Comparison of ENCODE assay signal across 8 mouse cellular contexts in the genomic region with DNA sequence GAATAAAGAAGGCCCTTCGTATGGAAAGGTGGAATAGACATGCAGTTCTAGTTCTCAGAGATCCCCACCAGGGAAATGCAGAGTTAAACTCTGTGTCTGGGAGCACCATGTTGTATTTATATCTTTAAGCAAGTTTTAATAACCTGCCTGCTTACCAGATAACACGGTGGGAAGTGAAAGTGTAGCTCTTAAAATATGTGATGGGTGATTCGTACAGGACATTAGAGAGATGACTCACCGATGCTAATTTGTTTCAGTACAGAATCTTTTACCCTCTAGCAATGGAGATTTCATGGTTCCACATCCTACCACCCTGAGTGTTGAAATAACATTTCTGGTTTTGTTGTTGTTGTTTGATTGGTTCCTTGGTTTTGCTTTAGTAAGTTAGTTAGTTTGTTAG. TPM values are rescaled to one million over a fixed set of nuclear protein-coding genes. Genes with fewer than 3 reads are reported as not detected.
DNase-seq lines count a peak whose midpoint lies in the region; ATAC-seq lines count a peak whose summit lies in the region.

No protein-coding gene starts in this region.

- WGBS in heart, embryonic 11.5 days (ENCODE audit: insufficient replicate concordance), result 41% methylated on average over 4 of the region's 4 CpGs
- WGBS in embryonic facial prominence, embryonic 11.5 days, result 37% methylated on average over 4 of the region's 4 CpGs
- 8% methylated on average over 4 of the region's 4 CpGs for WGBS in hindbrain, embryonic 16.5 days
- WGBS in midbrain, embryonic 15.5 days, result 15% methylated on average over 4 of the region's 4 CpGs

- H3K9me3 ChIP-seq in heart, embryonic 11.5 days (replicated peaks; ENCODE audit: control insufficient read depth, low read length), result no peaks in the 10 kb centered on the region
- H3K9me3 ChIP-seq in embryonic facial prominence, embryonic 11.5 days (replicated peaks; ENCODE audit: control insufficient read depth, low read length), result no peaks in the 10 kb centered on the region
- H3K9me3 ChIP-seq in hindbrain, embryonic 16.5 days (ENCODE audit: control insufficient read depth, low read length), result no peaks in the 10 kb centered on the region
- H3K9me3 ChIP-seq in midbrain, embryonic 15.5 days, result no peaks in the 10 kb centered on the region

- no peak for ATAC-seq in heart, embryonic 11.5 days (replicated peaks; ENCODE audit: insufficient number of reproducible peaks, low FRiP score, low TSS enrichment)
- ATAC-seq in embryonic facial prominence, embryonic 11.5 days (replicated peaks; ENCODE audit: insufficient number of reproducible peaks, low FRiP score, low TSS enrichment, low read depth), result no peak
- no peak for ATAC-seq in hindbrain, embryonic 16.5 days
- ATAC-seq in midbrain, embryonic 15.5 days (replicated peaks), result no peak

- H3K4me1 ChIP-seq in heart, embryonic 11.5 days (ENCODE audit: control insufficient read depth, insufficient read depth, low read length), result peaks cover 18% of the 10 kb centered on the region
- H3K4me1 ChIP-seq in embryonic facial prominence, embryonic 11.5 days (ENCODE audit: control insufficient read depth, insufficient read depth, low read length), result peaks cover 3% of the 10 kb centered on the region
- H3K4me1 ChIP-seq in hindbrain, embryonic 16.5 days (ENCODE audit: control insufficient read depth, insufficient read depth, low read depth, low read length), result peaks cover 32% of the 10 kb centered on the region
- peaks cover 62% of the 10 kb centered on the region for H3K4me1 ChIP-seq in midbrain, embryonic 15.5 days

- intact Hi-C loops in heart, postnatal 14 days (cut with DNase I), result no loop called here

- peaks cover 6% of the 10 kb centered on the region; the same call in 1 of the 2 replicates for H3K36me3 ChIP-seq in heart, embryonic 11.5 days (ENCODE audit: control insufficient read depth, insufficient read depth, low read length)
- peaks cover 5% of the 10 kb centered on the region; the same call in 1 of the 2 replicates for H3K36me3 ChIP-seq in embryonic facial prominence, embryonic 11.5 days (replicated peaks; ENCODE audit: control insufficient read depth, insufficient read depth, low read depth, low read length)
- no peaks in the 10 kb centered on the region for H3K36me3 ChIP-seq in hindbrain, embryonic 16.5 days (ENCODE audit: control insufficient read depth, insufficient read depth, low read length)
- 0 out of 2 replicates have a peak, but pooled peaks cover 3% of the 10 kb centered on the region for H3K36me3 ChIP-seq in midbrain, embryonic 15.5 days (replicated peaks)

- DNase-seq in heart, postnatal 14 days, result no peak
- no peak for DNase-seq in embryonic facial prominence, embryonic 11.5 days (ENCODE audit: low spot score)
- DNase-seq in cerebellum, postnatal 25 days, result no peak
- DNase-seq in frontal cortex, postnatal 25 days (ENCODE audit: low spot score in 2 of 2), result no peak
- no peak for DNase-seq in layer of hippocampus, adult 8-10 months (ENCODE audit: low spot score in 2 of 2)

- no peak overlapping the region for H3K4me3 ChIP-seq in heart, embryonic 11.5 days (ENCODE audit: low read depth, low read length)
- peak overlapping the region; percentile 99 for H3K4me3 ChIP-seq in embryonic facial prominence, embryonic 11.5 days (ENCODE audit: low read depth, low read length)
- H3K4me3 ChIP-seq in hindbrain, embryonic 16.5 days (ENCODE audit: low read length), result peak overlapping the region; percentile 72
- H3K4me3 ChIP-seq in midbrain, embryonic 15.5 days, result peak overlapping the region; percentile 89

- peak overlapping the region; percentile 46; the same call in 1 of the 2 replicates for H3K9ac ChIP-seq in heart, embryonic 11.5 days (ENCODE audit: low read depth, low read length)
- H3K9ac ChIP-seq in embryonic facial prominence, embryonic 11.5 days (replicated peaks; ENCODE audit: low read length), result no peak overlapping the region
- no peak overlapping the region for H3K9ac ChIP-seq in hindbrain, embryonic 16.5 days (ENCODE audit: low read depth, low read length)
- H3K9ac ChIP-seq in midbrain, embryonic 15.5 days, result 0 out of 2 replicates have a peak overlapping the region, but pooled peaks have one; percentile 1

- H3K4me2 ChIP-seq in heart, embryonic 11.5 days, result peak overlapping the region; percentile 94
- H3K4me2 ChIP-seq in embryonic facial prominence, embryonic 11.5 days (ENCODE audit: low read depth, low read length), result peak overlapping the region; percentile 79
- H3K4me2 ChIP-seq in hindbrain, embryonic 16.5 days (ENCODE audit: low read length), result peak overlapping the region; percentile 94
- peak overlapping the region; percentile 86 for H3K4me2 ChIP-seq in midbrain, embryonic 15.5 days

- H3K27ac ChIP-seq in heart, embryonic 11.5 days (ENCODE audit: low read depth, low read length), result no peak overlapping the region
- H3K27ac ChIP-seq in embryonic facial prominence, embryonic 11.5 days (replicated peaks; ENCODE audit: low read depth, low read length), result no peak overlapping the region
- no peak overlapping the region for H3K27ac ChIP-seq in hindbrain, embryonic 16.5 days (ENCODE audit: low read depth, low read length)
- H3K27ac ChIP-seq in midbrain, embryonic 15.5 days, result no peak overlapping the region

- no peaks in the 10 kb centered on the region for H3K27me3 ChIP-seq in heart, embryonic 11.5 days (ENCODE audit: control insufficient read depth, insufficient read depth, low read length)
- H3K27me3 ChIP-seq in embryonic facial prominence, embryonic 11.5 days (ENCODE audit: control insufficient read depth, insufficient read depth, low read length), result no peaks in the 10 kb centered on the region
- H3K27me3 ChIP-seq in hindbrain, embryonic 16.5 days (replicated peaks; ENCODE audit: control insufficient read depth, insufficient read depth, low read length), result no peaks in the 10 kb centered on the region
- H3K27me3 ChIP-seq in midbrain, embryonic 15.5 days (replicated peaks), result no peaks in the 10 kb centered on the region

RNA-seq across cellular contexts. Expression of gene Vezf1, which starts 2.3 kb away (rescaled TPM):
- 24.8 and 26.4 TPM in 2 replicates for polyA plus RNA-seq in heart, embryonic 11.5 days (2014; fragmentation: Nextera tagmentation; extraction: Ambion mirVana)
- total RNA-seq in heart, postnatal 14 days (2021), result 10 to 100 TPM; 41.5 to 41.9 TPM
- polyA plus RNA-seq in embryonic facial prominence, embryonic 11.5 days (2014; fragmentation: Nextera tagmentation; extraction: Ambion mirVana), result 63.1 and 69.3 TPM in 2 replicates
- polyA plus RNA-seq in hindbrain, embryonic 16.5 days (2015; fragmentation: Nextera tagmentation; extraction: Ambion mirVana), result 32.3 and 38.9 TPM in 2 replicates
- polyA plus RNA-seq in midbrain, embryonic 15.5 days (2015; fragmentation: Nextera tagmentation; extraction: Ambion mirVana), result 50.6 and 52.2 TPM in 2 replicates
- total RNA-seq in layer of hippocampus, adult 8-10 months (2022), result 10 to 100 TPM; 25.0 to 26.5 (median 25.7) TPM

RNA-seq across cellular contexts. Expression of gene Srsf1, which starts 23.2 kb away (rescaled TPM):
- polyA plus RNA-seq in heart, embryonic 11.5 days (2014; fragmentation: Nextera tagmentation; extraction: Ambion mirVana), result 205 and 242 TPM in 2 replicates
- total RNA-seq in heart, postnatal 14 days (2021), result 100 to 1,000 TPM; 118 to 131 TPM
- 525 and 569 TPM in 2 replicates for polyA plus RNA-seq in embryonic facial prominence, embryonic 11.5 days (2014; fragmentation: Nextera tagmentation; extraction: Ambion mirVana)
- 168 and 190 TPM in 2 replicates for polyA plus RNA-seq in hindbrain, embryonic 16.5 days (2015; fragmentation: Nextera tagmentation; extraction: Ambion mirVana)
- polyA plus RNA-seq in midbrain, embryonic 15.5 days (2015; fragmentation: Nextera tagmentation; extraction: Ambion mirVana), result 229 and 241 TPM in 2 replicates
- total RNA-seq in layer of hippocampus, adult 8-10 months (2022), result 100 to 1,000 TPM; 208 to 223 (median 218) TPM

RNA-seq across cellular contexts. Expression of gene Cuedc1, which starts 27.5 kb away (rescaled TPM):
- 11.6 and 11.7 TPM in 2 replicates for polyA plus RNA-seq in heart, embryonic 11.5 days (2014; fragmentation: Nextera tagmentation; extraction: Ambion mirVana)
- 10 to 100 TPM; 47.9 to 55.6 TPM for total RNA-seq in heart, postnatal 14 days (2021)
- 11.2 and 13.1 TPM in 2 replicates for polyA plus RNA-seq in embryonic facial prominence, embryonic 11.5 days (2014; fragmentation: Nextera tagmentation; extraction: Ambion mirVana)
- 29.9 and 41.3 TPM in 2 replicates for polyA plus RNA-seq in hindbrain, embryonic 16.5 days (2015; fragmentation: Nextera tagmentation; extraction: Ambion mirVana)
- polyA plus RNA-seq in midbrain, embryonic 15.5 days (2015; fragmentation: Nextera tagmentation; extraction: Ambion mirVana), result 50.2 and 54.6 TPM in 2 replicates
- total RNA-seq in layer of hippocampus, adult 8-10 months (2022), result 10 to 100 TPM; 30.9 to 38.7 (median 33.4) TPM

Comparison
In these comparisons a context has a peak if more than half of its experiments do, and no peak if none do; other contexts are left out.
1. H3K9ac ChIP-seq: peak in heart, embryonic 11.5 days (single experiment) and midbrain, embryonic 15.5 days (single experiment); none in embryonic facial prominence, embryonic 11.5 days (single experiment) and hindbrain, embryonic 16.5 days (single experiment).
2. Peak in every context shown above with its lines, with median percentiles within 50 percentile points of each other: H3K4me2 ChIP-seq.